Comparison of ENCODE assay signal across 8 mouse cellular contexts in genomic region chr4:134253722-134254324, GRCm38 (mm10). TPM values are rescaled to one million over a fixed set of nuclear protein-coding genes. Genes with fewer than 3 reads are reported as not detected.
A peak's percentile ranks its signal among the peaks of the same experiment; 100 is the strongest.
DNase-seq lines count a peak whose midpoint lies in the region; ATAC-seq and TF ChIP-seq lines count a peak whose summit lies in the region.

Gene Grrp1, minus strand, starts transcription at chr4:134254106.

- peak within 1 kb of the TSS; percentile 56 for H3K4me3 ChIP-seq in heart, adult 2 months
- H3K4me3 ChIP-seq in midbrain, embryonic 16.5 days (ENCODE audit: low read depth, low read length): peak within 1 kb of the TSS; percentile 18; the same call in 1 of the 2 replicates

- H3K4me2 ChIP-seq in midbrain, embryonic 16.5 days (ENCODE audit: low read length): peak within 1 kb of the TSS; percentile 20; the same call in 1 of the 2 replicates

- intact Hi-C loops in heart, adult 2 months (cut with DNase I): no loop called here

- TF ChIP-seq CTCF in heart, adult 2 months (IDR thresholded peaks at IDR 0.05): no peak

- TF ChIP-seq POLR2A in heart, adult 2 months (IDR thresholded peaks at IDR 0.05; ENCODE audit: insufficient read depth, low read depth, low read length): peak; percentile 93

- peak within 1 kb of the TSS; percentile 92 for H3K27ac ChIP-seq in heart, adult 2 months
- H3K27ac ChIP-seq in midbrain, embryonic 16.5 days (ENCODE audit: low read length): no peak within 1 kb of the TSS

- H3K9me3 ChIP-seq in midbrain, embryonic 16.5 days (replicated peaks; ENCODE audit: control insufficient read depth, low read length, poor library complexity, severe bottlenecking): no peaks in the 10 kb centered on the region

- no peaks in the 10 kb centered on the region for H3K79me2 ChIP-seq in heart, adult 2 months (replicated peaks; ENCODE audit: control insufficient read depth, insufficient read depth, low read length)

- H3K9ac ChIP-seq in heart, adult 2 months (ENCODE audit: low read depth, low read length): peak within 1 kb of the TSS; percentile 80
- H3K9ac ChIP-seq in midbrain, embryonic 16.5 days (ENCODE audit: low read depth, low read length): no peak within 1 kb of the TSS

- no peaks in the 10 kb centered on the region for H3K36me3 ChIP-seq in heart, adult 2 months (ENCODE audit: control insufficient read depth, insufficient read depth, low read length)
- H3K36me3 ChIP-seq in midbrain, embryonic 16.5 days (ENCODE audit: control insufficient read depth, insufficient read depth, low read length): no peaks in the 10 kb centered on the region

- ATAC-seq in midbrain, embryonic 16.5 days: no peak

- peak; percentile 44 to 63 for DNase-seq in heart, adult 18-20 months
- DNase-seq in heart, postnatal 4 days: no peak
- peak; percentile 55 to 63 for DNase-seq in heart, adult 2 months
- peak; percentile 57 for DNase-seq in kidney, postnatal 14 days
- DNase-seq in thymus, postnatal 0 days (ENCODE audit: low spot score): no peak
- DNase-seq in gastrocnemius, adult 18-20 months (ENCODE audit: low spot score): no peak
- no peak for DNase-seq in thymus, postnatal 14 days

- WGBS in heart, adult 2 months: 7% methylated on average over 13 of the region's 13 CpGs
- WGBS in midbrain, embryonic 16.5 days: under 1% methylated on average over 13 of the region's 13 CpGs

- H3K4me1 ChIP-seq in heart, adult 2 months (ENCODE audit: control insufficient read depth, insufficient read depth, low read length): peaks cover 7% of the 10 kb centered on the region
- peaks cover 18% of the 10 kb centered on the region; the same call in 1 of the 2 replicates for H3K4me1 ChIP-seq in midbrain, embryonic 16.5 days (ENCODE audit: control insufficient read depth, insufficient read depth, low read length)

- no peaks in the 10 kb centered on the region for H3K27me3 ChIP-seq in heart, adult 2 months (ENCODE audit: control insufficient read depth, insufficient read depth, low read length)
- H3K27me3 ChIP-seq in midbrain, embryonic 16.5 days (ENCODE audit: control insufficient read depth, insufficient read depth, low read depth, low read length): peaks cover 40% of the 10 kb centered on the region

- TF ChIP-seq EP300 in heart, adult 2 months (IDR thresholded peaks at IDR 0.05; ENCODE audit: insufficient read depth, low read depth, low read length): peak; percentile 74

RNA-seq across cellular contexts. Expression of gene Grrp1, which starts in this region (rescaled TPM):
- 1 to 10 TPM; 5.1 to 6.3 TPM for total RNA-seq in heart, adult 18-20 months (2021)
- 10 to 100 TPM in 1 of 2 experiments, 1 to 10 TPM in 1; 8.9 to 10.3 TPM for total RNA-seq in heart, postnatal 4 days (2021)
- 1 to 10 TPM; 5.2 to 5.7 TPM for total RNA-seq in heart, adult 2 months (2021)
- polyA plus RNA-seq in heart, adult 2 months (2012; rRNA removed): 10.0 and 11.0 TPM in 2 replicates
- 12.9 and 16.2 TPM in 2 replicates for polyA plus RNA-seq in midbrain, embryonic 16.5 days (2015; fragmentation: Nextera tagmentation; extraction: Ambion mirVana)
- 3.5 and 4.4 TPM in 2 replicates for polyA plus RNA-seq in thymus, postnatal 0 days (2015; fragmentation: Nextera tagmentation; extraction: Ambion mirVana)
- total RNA-seq in gastrocnemius, adult 18-20 months (2021): 1 to 10 TPM; 2.9 to 3.1 TPM

Comparison
In these comparisons a context has a peak if more than half of its experiments do, and no peak if none do; other contexts are left out.
1. DNase-seq: peak in heart, adult 18-20 months (2 of 2), heart, adult 2 months (2 of 2) and kidney, postnatal 14 days (single experiment); none in heart, postnatal 4 days (single experiment), thymus, postnatal 0 days (single experiment), gastrocnemius, adult 18-20 months (single experiment) and thymus, postnatal 14 days (single experiment).